Mouse (Mus musculus): ENCODE results near the gene Olfr374.

Gene Olfr374

GRCm38 (mm10) chr8:72136302-72136978, 29.6 kb downstream of the Olfr374 start:
- DNase-seq: peak; percentile 79 to 86

- DNase-seq: no peak
Observed at GRCm38 (mm10) chr8:72137431-72137830, 30.6 kb downstream of the Olfr374 start.

- no peak for DNase-seq
Observed at GRCm38 (mm10) chr8:72138456-72138855, 31.6 kb downstream of the Olfr374 start.

- DNase-seq: no peak
Observed at GRCm38 (mm10) chr8:72143256-72143824, 36.5 kb downstream of the Olfr374 start.

DNA sequence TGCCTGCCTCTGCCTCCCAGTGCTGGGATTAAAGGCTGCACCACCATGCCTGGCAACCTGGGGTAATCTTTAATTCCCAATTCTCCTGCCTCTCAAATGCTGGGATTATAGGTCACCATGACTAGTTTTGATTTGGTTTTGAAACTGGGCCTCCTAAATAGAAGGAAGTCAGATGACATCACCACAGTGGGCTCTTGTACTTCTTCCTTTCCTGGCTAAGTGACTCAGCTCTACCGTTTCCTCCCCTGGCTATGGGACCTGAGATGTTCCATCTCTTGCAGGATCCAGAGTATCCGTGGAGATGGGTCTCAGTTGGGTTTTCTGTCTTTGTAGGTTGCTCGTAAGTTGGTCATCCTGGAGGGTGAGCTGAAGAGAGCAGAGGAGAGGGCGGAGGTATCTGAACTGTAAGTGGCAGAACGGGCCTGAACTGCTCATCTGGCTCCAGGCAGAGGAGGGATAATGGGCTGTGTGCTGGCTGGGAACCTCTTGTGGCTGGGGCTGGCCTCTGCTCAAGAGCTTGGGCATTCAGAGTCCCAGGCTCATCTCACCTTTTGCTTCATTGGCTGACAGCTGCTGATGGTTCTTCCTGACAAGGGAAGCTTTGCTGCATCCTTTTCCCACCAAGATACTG, 37.6 kb downstream of the Olfr374 start:
- DNase-seq: no peak

DNA sequence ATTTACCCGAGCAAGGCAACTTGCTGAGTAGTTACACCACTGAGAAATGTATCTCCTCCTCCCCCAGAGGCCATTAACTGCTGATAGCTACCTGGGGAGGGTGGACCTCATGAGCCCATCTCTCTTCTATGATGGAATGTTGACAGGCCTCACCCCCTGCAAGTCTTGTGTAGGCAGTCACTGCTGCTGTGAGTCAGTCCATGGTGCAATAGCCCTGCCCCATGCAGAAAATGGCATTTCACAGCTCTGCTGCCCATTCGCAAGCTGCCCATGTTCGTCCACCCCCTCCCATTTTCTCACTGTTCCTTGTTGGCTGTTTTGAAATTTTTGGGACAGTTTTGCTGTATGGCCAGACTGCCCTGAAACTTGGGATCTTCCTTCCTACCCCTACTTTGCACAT, 38.7 kb downstream of the Olfr374 start:
- DNase-seq: no peak

GRCm38 (mm10) chr8:72146056-72146455, 39.2 kb downstream of the Olfr374 start:
- no peak for DNase-seq

DNA sequence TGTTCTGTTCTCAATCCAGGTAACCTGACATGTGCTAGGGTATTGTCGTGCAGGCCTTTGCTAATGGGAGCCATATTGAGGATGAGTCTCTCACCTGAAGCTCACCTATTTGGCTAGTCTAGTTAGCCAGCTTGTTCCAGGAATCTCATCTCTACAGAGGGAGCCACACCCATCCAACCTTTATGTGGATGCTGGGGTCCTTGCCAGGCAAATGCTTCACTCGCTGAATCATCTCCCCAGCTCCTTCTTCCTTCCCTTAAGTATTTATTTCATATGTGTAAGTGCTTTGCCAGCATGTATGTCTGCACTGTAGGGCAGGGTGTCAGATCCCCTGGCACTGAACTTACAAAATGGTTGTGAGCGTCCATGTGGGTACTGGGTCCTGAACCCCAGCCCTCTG, 39.7 kb downstream of the Olfr374 start:
- DNase-seq: no peak

DNA sequence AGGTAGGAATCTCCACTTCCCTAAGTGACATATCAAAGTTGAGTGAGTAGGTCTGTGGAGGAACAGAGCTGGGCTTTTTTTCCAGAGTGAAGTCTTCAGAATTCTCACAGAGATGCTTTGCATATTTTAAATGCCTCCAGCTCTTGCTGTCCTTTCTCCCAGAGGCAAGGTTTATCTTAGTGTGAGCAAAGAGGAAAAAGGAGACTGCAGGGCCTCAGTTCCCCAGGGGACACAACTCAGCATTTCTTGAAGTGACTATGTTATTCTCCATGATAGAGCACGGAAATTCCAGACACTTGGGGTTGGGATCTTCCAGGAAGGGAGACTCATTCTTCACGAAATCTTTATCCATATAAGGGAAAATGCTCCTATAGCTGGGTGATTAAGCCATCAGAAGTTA, 40.4 kb downstream of the Olfr374 start:
- no peak for DNase-seq

DNA sequence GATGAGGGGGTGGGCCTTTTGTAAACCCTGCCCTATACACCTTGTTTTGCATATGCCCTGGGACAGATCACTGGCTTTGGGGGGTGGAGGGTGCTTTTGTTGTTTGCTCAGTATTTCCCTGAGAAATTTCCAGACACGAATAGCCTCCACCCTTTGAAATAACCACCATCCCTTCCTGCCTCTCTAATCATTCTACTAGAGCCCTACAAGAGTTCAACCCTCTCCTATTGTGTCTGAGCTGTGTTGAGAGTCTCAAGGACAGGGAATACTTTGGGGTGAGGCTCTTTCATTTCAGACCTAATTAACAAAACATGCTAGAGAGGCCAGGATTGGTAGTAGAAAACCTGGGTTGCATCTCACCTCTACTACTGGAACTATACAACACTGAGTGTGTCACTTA, 42.2 kb downstream of the Olfr374 start:
- DNase-seq: no peak

DNA sequence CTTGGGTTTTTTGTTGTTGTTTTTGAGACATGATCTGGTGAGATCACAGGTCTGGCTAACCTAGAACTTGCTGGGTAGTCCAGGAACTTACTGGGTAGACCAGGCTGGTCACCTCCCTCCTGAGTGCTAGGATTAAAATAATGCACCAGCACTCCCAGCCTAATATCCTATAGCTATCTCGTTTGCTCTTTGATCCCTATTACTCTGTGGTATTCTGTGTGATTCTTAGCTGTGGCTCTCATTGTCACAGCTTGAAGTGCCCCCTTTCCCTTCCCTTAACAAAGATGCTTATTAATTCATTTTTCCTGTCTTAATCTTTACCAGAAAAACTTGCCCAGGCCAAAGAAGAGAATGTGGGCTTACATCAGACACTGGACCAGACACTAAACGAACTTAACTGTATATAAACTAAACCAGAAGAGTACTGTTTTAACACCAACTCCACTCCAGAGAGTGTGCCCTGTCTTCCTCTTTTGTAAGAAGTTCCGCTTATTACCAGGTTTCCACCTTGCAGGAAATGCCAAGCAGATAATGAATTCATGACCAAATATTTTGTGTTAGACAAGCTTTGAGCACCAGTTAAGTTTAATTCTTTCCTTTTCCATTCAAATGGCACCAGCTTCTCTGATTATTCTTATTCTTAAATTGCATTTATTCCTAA, 44.7 kb downstream of the Olfr374 start:
- DNase-seq: no peak

DNA sequence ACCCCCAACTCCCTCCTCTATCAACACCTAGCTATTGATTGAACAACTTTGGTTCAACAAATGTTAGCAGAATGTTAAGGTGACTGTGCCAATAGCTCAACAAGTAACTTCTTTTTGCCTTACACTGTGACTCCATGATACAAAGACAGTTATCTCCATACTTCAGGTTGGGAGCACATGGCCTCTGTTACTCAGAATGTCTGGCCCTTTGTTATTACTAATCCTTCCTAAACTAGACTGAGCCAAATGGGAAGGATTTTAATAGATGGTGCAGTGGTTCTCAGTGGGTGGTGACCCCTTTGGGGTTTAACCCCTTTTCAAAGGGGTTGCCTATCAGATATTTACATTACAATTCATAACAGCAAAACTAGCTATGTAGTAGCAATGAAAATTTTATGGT, 46.5 kb downstream of the Olfr374 start:
- no peak for DNase-seq

- no peak for DNase-seq
Observed at GRCm38 (mm10) chr8:72158096-72158495, 51.3 kb downstream of the Olfr374 start.

- no peak for DNase-seq
Observed at GRCm38 (mm10) chr8:72158726-72159125, 51.9 kb downstream of the Olfr374 start.

DNA sequence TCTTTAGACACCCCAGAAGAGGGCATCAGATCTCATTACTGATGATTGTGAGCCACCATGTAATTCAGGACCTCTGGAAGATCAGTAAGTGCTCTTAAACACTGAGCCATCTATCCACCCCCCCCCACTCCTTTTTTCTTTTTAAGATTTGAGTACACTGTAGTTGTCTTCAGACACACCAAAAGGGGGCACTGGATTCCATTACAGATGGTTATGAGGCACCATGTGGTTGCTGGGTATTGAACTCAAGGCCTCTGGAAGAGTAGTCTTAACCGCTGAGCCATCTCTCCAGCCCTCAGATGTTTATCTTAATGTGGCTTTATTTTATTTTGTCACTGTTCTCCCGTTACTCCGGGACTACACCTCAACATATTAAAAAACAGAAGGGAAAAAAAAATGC, 53.2 kb downstream of the Olfr374 start:
- no peak for DNase-seq

DNA sequence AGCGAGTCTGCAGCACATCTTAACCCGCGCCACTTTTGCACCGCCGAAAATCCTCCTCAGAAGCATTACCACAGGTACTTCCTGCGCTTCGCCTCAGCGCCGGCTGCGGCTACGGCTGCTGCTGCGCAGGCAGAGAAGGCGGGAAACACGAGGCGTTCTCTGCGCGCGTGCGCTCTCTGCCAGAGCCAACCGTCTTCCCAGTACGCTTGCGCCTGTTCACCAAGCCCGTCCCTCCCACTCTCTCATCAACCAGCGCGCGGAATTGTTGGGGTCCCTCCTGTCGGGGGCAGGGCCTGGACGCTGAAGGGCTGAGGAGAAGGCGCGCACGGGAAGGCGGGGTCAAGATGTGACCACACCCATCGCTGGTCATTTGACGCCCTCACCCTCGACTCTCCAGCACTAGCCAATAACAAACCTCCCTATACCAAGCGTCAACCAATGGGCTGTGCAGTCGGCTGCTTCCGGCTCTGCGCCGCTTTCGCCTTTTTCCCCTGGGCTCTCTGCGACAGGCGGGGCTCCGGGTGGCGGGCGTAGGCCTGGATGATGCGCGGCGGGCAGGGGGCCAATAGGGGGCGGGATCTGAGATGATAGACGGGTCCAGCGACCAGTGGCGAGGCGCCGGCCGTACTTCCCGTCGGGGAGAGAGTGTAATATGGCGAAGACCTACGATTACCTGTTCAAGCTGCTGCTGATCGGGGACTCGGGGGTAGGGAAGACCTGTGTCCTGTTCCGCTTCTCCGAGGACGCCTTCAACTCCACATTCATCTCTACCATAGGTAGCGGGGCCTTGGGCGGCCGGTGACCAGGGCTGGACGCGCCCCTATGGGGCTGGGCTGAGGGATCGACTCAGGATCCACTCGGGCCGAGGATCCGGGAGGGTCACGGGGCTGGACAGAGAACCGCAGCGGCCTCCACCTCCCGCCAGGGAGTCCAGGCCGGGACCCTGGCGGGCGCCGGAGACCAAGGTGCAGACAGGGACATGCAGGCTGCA, 54.2 kb downstream of the Olfr374 start, which contains the start of gene Rab8a:
TSS of gene Rab8a (plus strand) at position 494 of the 991 bp plus-strand sequence.
- peak; percentile 99 to 100 for DNase-seq

DNA sequence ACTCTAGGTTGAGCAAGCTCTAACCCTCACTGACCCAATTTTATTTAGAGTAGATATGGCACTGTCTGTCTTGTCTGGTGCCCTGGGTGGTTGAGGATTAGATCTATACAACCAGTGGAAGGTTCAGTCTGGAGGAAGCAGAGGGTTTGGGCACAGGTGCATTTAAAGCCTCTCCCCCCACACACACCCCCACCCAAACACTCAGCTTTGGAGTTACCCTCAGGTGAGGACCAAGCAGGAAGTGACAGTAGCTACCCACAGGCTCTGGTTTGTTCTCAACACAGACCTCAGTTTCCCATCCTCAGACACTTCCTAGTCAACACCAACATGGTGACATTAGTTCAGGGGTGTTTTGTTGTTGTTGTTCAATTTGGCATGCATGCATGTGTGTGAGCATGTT, 56.0 kb downstream of the Olfr374 start:
- no peak for DNase-seq

All from kidney, postnatal 4 days (tissue).